In genomic region chr7:43408131-43408553, GRCm38 (mm10) we compare ENCODE assay signal across 22 mouse cellular contexts. TPM values are rescaled to one million over a fixed set of nuclear protein-coding genes. Genes with fewer than 3 reads are reported as not detected.
DNase-seq lines count a peak whose midpoint lies in the region; ATAC-seq and TF ChIP-seq lines count a peak whose summit lies in the region.
"Had no signal": no experiment of that assay in that cellular context is flagged by ENCODE, and none has a peak within 500 bp of the region (broad histone marks: within the 10 kb centered on the region; RNA-seq: fewer than 3 reads in every experiment).

Siglecg (plus strand) TSS chr7:43408204.

- TF ChIP-seq CTCF in lung, adult 2 months (IDR thresholded peaks at IDR 0.05; ENCODE audit: insufficient read depth, low read length), result no peak

- no peaks in the 10 kb centered on the region for H3K4me1 ChIP-seq in lung, adult 2 months (ENCODE audit: control insufficient read depth, insufficient read depth, low read length)
- H3K4me1 ChIP-seq: embryonic facial prominence, embryonic 13.5 days; hindbrain, embryonic 13.5 days; lung, embryonic 15.5 days had no signal

- WGBS in lung, adult 2 months, result 60% methylated on average over 4 of the region's 4 CpGs

- TF ChIP-seq POLR2A in lung, adult 2 months (IDR thresholded peaks at IDR 0.05; ENCODE audit: borderline replicate concordance, extremely low read depth, low read depth, low read length), result no peak

- peak; percentile 94 for ATAC-seq in common myeloid progenitor, adult 5-6 weeks (replicated peaks; ENCODE audit: low read depth, poor library complexity, severe bottlenecking)
- ATAC-seq in megakaryocyte progenitor cell, adult 5-6 weeks (replicated peaks; ENCODE audit: poor library complexity), result peak; percentile 83
- ATAC-seq: intestine, embryonic 16.5 days; midbrain, embryonic 16.5 days had no signal

- no peak for DNase-seq in lung, adult 2 months
- DNase-seq in lung, postnatal 14 days, result no peak
- DNase-seq in spleen, postnatal 4 days (ENCODE audit: low spot score in 2 of 2), result peak; percentile 30 to 71
- DNase-seq in retina, embryonic 14.5 days (ENCODE audit: low spot score), result no peak
- DNase-seq in retina, postnatal 1 day, result no peak
- no peak for DNase-seq in adrenal gland, postnatal 10 days
- DNase-seq: cerebellum, adult 11-12 months; cerebellum, postnatal 36 days; right cerebral cortex, postnatal 25 days; thymus, postnatal 25 days had no signal

- H3K4me3 ChIP-seq in lung, adult 2 months (replicated peaks; ENCODE audit: extremely low read depth, low read depth, low read length), result peak within 1 kb of the TSS; percentile 25
- H3K4me3 ChIP-seq: embryonic facial prominence, embryonic 13.5 days; forebrain, embryonic 10.5 days; hindbrain, embryonic 13.5 days; layer of hippocampus, adult 2 months; lung, embryonic 15.5 days had no signal

RNA-seq across cellular contexts. Expression of gene Siglecg, which starts in this region (rescaled TPM):
- polyA plus RNA-seq in lung, adult 2 months (2012; rRNA removed), result 17.5 and 18.9 TPM in 2 replicates
- total RNA-seq in common myeloid progenitor, adult 5-6 weeks (2017), result 1.6 TPM in 2 replicates
- total RNA-seq in megakaryocyte progenitor cell, adult 5-6 weeks (2015), result 17.2 and 23.0 TPM in 2 replicates
- 11.7 and 15.4 TPM in 2 replicates for total RNA-seq in megakaryocyte progenitor cell, adult 5-6 weeks (2017)
- total RNA-seq in adrenal gland, postnatal 10 days (2021), result 1 to 10 TPM; 1.4 to 1.9 TPM
- total RNA-seq: gastrocnemius, adult 8-10 months; layer of hippocampus, adult 2 months; left cerebral cortex, postnatal 36 days had no signal
- polyA plus RNA-seq: embryonic facial prominence, embryonic 13.5 days; G1E; hindbrain, embryonic 13.5 days; midbrain, embryonic 16.5 days had no signal

Comparison
In these comparisons a context has a peak if more than half of its experiments do, and no peak if none do; other contexts are left out.
1. DNase-seq: peak in spleen, postnatal 4 days (2 of 2); none in lung, adult 2 months (single experiment), lung, postnatal 14 days (single experiment), retina, embryonic 14.5 days (single experiment), retina, postnatal 1 day (single experiment) and adrenal gland, postnatal 10 days (single experiment).